Mouse (Mus musculus) urinary bladder, postnatal 14 days (tissue): Measurements from ENCODE around the gene Olfr1318.

Source experiments
- DNase-seq: peaks from one replicate; pipeline ENCODE4 v3.0.0; 2021; ENCODE audit warnings: low spot score

Olfr1318 gene

GRCm38 (mm10) chr2:112153898-112154297 is at the start of gene Olfr1318:
TSS of gene Olfr1318 (plus strand) at chr2:112154198.
- DNase-seq, result no peak

DNA sequence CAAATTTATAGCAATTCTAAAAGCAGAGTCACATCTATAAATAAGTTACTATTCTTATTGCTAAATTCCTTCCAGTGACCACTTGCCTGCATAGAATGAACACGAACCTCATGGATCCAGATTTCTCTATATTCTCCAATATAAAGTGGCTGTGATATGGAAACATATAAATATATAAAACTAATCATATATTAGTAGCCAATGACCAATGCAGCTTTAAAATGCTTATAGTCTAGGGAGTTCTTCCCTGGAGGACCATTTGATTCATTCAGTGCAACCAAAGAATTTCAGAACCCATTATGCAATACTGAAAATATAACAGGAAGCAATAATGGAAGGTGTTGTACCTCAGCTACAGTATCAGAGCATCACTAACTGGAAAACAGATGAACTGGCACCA is 38.7 kb upstream of the Olfr1318 start, which contains the start of gene Olfr1315-ps1:
Gene Olfr1315-ps1, minus strand, starts transcription at position 101 of the 400 bp plus-strand sequence.
- no peak for DNase-seq

GRCm38 (mm10) chr2:112134877-112135276 is 19.1 kb upstream of the Olfr1318 start, which contains the start of gene Olfr1316:
TSS of gene Olfr1316 (minus strand) at chr2:112134977.
- no peak for DNase-seq

DNA sequence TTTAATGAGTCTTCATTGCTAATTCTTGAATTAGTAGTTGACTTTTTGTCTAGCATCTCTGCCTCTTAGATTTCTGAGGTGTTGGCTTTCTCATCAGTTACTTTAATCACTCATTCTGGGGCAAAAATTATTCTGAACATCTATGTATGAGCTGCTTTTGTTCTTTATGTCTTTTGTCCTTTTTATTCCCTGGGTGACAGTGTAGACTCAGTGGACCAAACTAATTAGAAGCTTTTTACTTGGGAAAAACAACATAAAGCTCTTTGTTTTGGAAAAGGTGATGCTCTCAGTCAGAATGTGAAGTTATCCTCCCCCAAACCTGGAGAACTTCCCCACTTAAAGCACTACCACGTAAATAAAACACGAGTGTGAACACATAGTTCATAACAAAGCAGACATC is 14.0 kb upstream of the Olfr1318 start, which contains the start of gene Olfr1317:
Gene Olfr1317, plus strand, starts transcription at position 301 of the 400 bp plus-strand sequence.
- no peak for DNase-seq

- DNase-seq, result peak; percentile 18
Measured at GRCm38 (mm10) chr2:112196859-112197258, 42.9 kb downstream of the Olfr1318 start.

GRCm38 (mm10) chr2:112203056-112203455 is 49.1 kb downstream of the Olfr1318 start:
- peak; percentile 43 for DNase-seq
